Mouse (Mus musculus): ENCODE results near the gene Ap3b1. TPM values are rescaled to one million over a fixed set of nuclear protein-coding genes. Genes with fewer than 3 reads are reported as not detected.

Gene Ap3b1
- polyA plus RNA-seq, 1 experiment from 2014 or later = 42.5 TPM

- Histone ChIP-seq H3K9ac (ENCODE audit: low read length) (no peak overlapping the region), H3K4me2 (ENCODE audit: low read depth, low read length) (peak overlapping the region; percentile 35), H3K36me3 (ENCODE audit: control insufficient read depth, insufficient read depth, low read length) (no peaks in the 10 kb centered on the region), H3K27ac (ENCODE audit: low read length) (no peak overlapping the region), H3K4me3 (ENCODE audit: low read length) (peak overlapping the region; percentile 24), H3K27me3 (ENCODE audit: control insufficient read depth, insufficient read depth, low read depth, low read length) (peaks cover 68% of the 10 kb centered on the region), H3K4me1 (replicated peaks; ENCODE audit: control insufficient read depth, insufficient read depth, low read length) (peaks cover 6% of the 10 kb centered on the region; the same call in 1 of the 2 replicates), H3K9me3 (ENCODE audit: control insufficient read depth, low read length) (no peaks in the 10 kb centered on the region)
- WGBS = 10% methylated on average over 20 of the region's 20 CpGs
- no peak for ATAC-seq (ENCODE audit: low read depth)
These were observed 237.8 kb downstream of the Ap3b1 start for GRCm38 (mm10) chr13:94596386-94597033.

GRCm38 (mm10) chr13:94599718-94600117 lies 241.0 kb downstream of the Ap3b1 start:
- Histone ChIP-seq H3K9ac (ENCODE audit: low read length) (no peak overlapping the region), H3K4me1 (replicated peaks; ENCODE audit: control insufficient read depth, insufficient read depth, low read length) (peaks cover 6% of the 10 kb centered on the region; the same call in 1 of the 2 replicates), H3K4me2 (ENCODE audit: low read depth, low read length) (no peak overlapping the region), H3K27me3 (ENCODE audit: control insufficient read depth, insufficient read depth, low read depth, low read length) (peaks cover 52% of the 10 kb centered on the region), H3K9me3 (ENCODE audit: control insufficient read depth, low read length) (no peaks in the 10 kb centered on the region), H3K36me3 (ENCODE audit: control insufficient read depth, insufficient read depth, low read length) (no peaks in the 10 kb centered on the region), H3K4me3 (ENCODE audit: low read length) (no peak overlapping the region), H3K27ac (ENCODE audit: low read length) (no peak overlapping the region)
- no peak for ATAC-seq (ENCODE audit: low read depth)
- WGBS = 55% methylated on average over 8 of the region's 8 CpGs

- Histone ChIP-seq H3K27ac (ENCODE audit: low read length) (no peak overlapping the region), H3K27me3 (ENCODE audit: control insufficient read depth, insufficient read depth, low read depth, low read length) (no peaks in the 10 kb centered on the region; the same call in 1 of the 2 replicates), H3K9me3 (ENCODE audit: control insufficient read depth, low read length) (no peaks in the 10 kb centered on the region), H3K4me2 (ENCODE audit: low read depth, low read length) (no peak overlapping the region), H3K36me3 (ENCODE audit: control insufficient read depth, insufficient read depth, low read length) (no peaks in the 10 kb centered on the region), H3K4me1 (replicated peaks; ENCODE audit: control insufficient read depth, insufficient read depth, low read length) (peaks cover 5% of the 10 kb centered on the region; the same call in 1 of the 2 replicates), H3K4me3 (ENCODE audit: low read length) (no peak overlapping the region), H3K9ac (ENCODE audit: low read length) (no peak overlapping the region)
- peak; percentile 94 for ATAC-seq (ENCODE audit: low read depth)
- 61% methylated on average over 9 of the region's 9 CpGs for WGBS
These were observed 248.5 kb downstream of the Ap3b1 start for GRCm38 (mm10) chr13:94607035-94607860.

- 60% methylated on average over 7 of the region's 7 CpGs for WGBS
These were observed 249.1 kb downstream of the Ap3b1 start for GRCm38 (mm10) chr13:94607861-94608223.

GRCm38 (mm10) chr13:94608420-94608831 lies 249.7 kb downstream of the Ap3b1 start:
- Histone ChIP-seq H3K36me3 (ENCODE audit: control insufficient read depth, insufficient read depth, low read length) (no peaks in the 10 kb centered on the region), H3K27ac (ENCODE audit: low read length) (no peak overlapping the region), H3K27me3 (ENCODE audit: control insufficient read depth, insufficient read depth, low read depth, low read length) (no peaks in the 10 kb centered on the region; the same call in none of the 2 replicates), H3K4me3 (ENCODE audit: low read length) (no peak overlapping the region), H3K4me1 (replicated peaks; ENCODE audit: control insufficient read depth, insufficient read depth, low read length) (peaks cover 5% of the 10 kb centered on the region; the same call in 1 of the 2 replicates), H3K4me2 (ENCODE audit: low read depth, low read length) (no peak overlapping the region), H3K9me3 (ENCODE audit: control insufficient read depth, low read length) (no peaks in the 10 kb centered on the region), H3K9ac (ENCODE audit: low read length) (no peak overlapping the region)
- WGBS = 22% methylated on average over 11 of the region's 11 CpGs
- ATAC-seq (ENCODE audit: low read depth) = no peak

More at GRCm38 (mm10) chr13:94607861-94608223, 249.1 kb downstream of the Ap3b1 start:
- Histone ChIP-seq H3K9me3 (ENCODE audit: control insufficient read depth, low read length) (no peaks in the 10 kb centered on the region), H3K4me2 (ENCODE audit: low read depth, low read length) (no peak overlapping the region), H3K9ac (ENCODE audit: low read length) (no peak overlapping the region), H3K36me3 (ENCODE audit: control insufficient read depth, insufficient read depth, low read length) (no peaks in the 10 kb centered on the region), H3K4me1 (replicated peaks; ENCODE audit: control insufficient read depth, insufficient read depth, low read length) (peaks cover 5% of the 10 kb centered on the region; the same call in 1 of the 2 replicates), H3K4me3 (ENCODE audit: low read length) (no peak overlapping the region), H3K27me3 (ENCODE audit: control insufficient read depth, insufficient read depth, low read depth, low read length) (no peaks in the 10 kb centered on the region; the same call in 1 of the 2 replicates), H3K27ac (ENCODE audit: low read length) (no peak overlapping the region)
- ATAC-seq (ENCODE audit: low read depth) = no peak

- Histone ChIP-seq H3K27me3 (ENCODE audit: control insufficient read depth, insufficient read depth, low read depth, low read length) (no peaks in the 10 kb centered on the region; the same call in 1 of the 2 replicates), H3K4me2 (ENCODE audit: low read depth, low read length) (no peak overlapping the region), H3K27ac (ENCODE audit: low read length) (no peak overlapping the region), H3K9ac (ENCODE audit: low read length) (no peak overlapping the region), H3K4me1 (replicated peaks; ENCODE audit: control insufficient read depth, insufficient read depth, low read length) (peaks cover 5% of the 10 kb centered on the region; the same call in 1 of the 2 replicates), H3K4me3 (ENCODE audit: low read length) (no peak overlapping the region), H3K36me3 (ENCODE audit: control insufficient read depth, insufficient read depth, low read length) (no peaks in the 10 kb centered on the region), H3K9me3 (ENCODE audit: control insufficient read depth, low read length) (no peaks in the 10 kb centered on the region)
- ATAC-seq (ENCODE audit: low read depth) = no peak
- WGBS = 78% methylated on average over 10 of the region's 10 CpGs
These were observed 250.2 kb downstream of the Ap3b1 start for GRCm38 (mm10) chr13:94608947-94609346.

Small RNA genes lying within 50 kb of the gene (microRNA-seq; reads per million reads assigned to microRNA genes)
- not detected for gene Gm25109

Other genes with a start within 250 kb of the Ap3b1 start
- gene Scamp1, start 73.1 kb upstream of the Ap3b1 start, polyA plus RNA-seq (2015; fragmentation: Nextera tagmentation; extraction: Ambion mirVana) = 32.6 and 33.0 TPM in 2 replicates

All from lung, embryonic 16.5 days (tissue).